Mouse (Mus musculus) lung, embryonic 15.5 days (tissue): ENCODE measurements at regions not wholly inside any gene's neighbourhood (a gene's known extent, or its start where the extent isn't known, plus 50 kb on each side); places are given as distances from the start of the nearest gene placed in this dataset.

Experiments used
- ATAC-seq: fragments of 200-750 bp; cut with Nextera tagmentation; 2 replicates; pipeline ENCODE4 v1.8.0; 2017; ENCODE audit warnings: moderate number of reproducible peaks, borderline replicate concordance; ENCODE audit not compliant: low FRiP score, low TSS enrichment; ENCODE audit errors: extremely low read depth
- H3K27ac ChIP-seq: fragments of 300-500 bp; sonication (generic); 2 replicates; pipeline ENCODE4 v1.5.1; 2015; ENCODE audit warnings: moderate library complexity, mild to moderate bottlenecking, inconsistent platforms
- H3K27me3 ChIP-seq: fragments of 300-500 bp; sonication (generic); 2 replicates; pipeline ENCODE4 v1.6.1; 2015; ENCODE audit warnings: inconsistent platforms
- H3K36me3 ChIP-seq: fragments of 300-500 bp; sonication (generic); 2 replicates; pipeline ENCODE4 v1.6.1; 2015; ENCODE audit warnings: inconsistent platforms
- H3K4me1 ChIP-seq: fragments of 300-500 bp; sonication (generic); 2 replicates; pipeline ENCODE4 v1.6.1; 2015; ENCODE audit warnings: inconsistent platforms
- H3K4me2 ChIP-seq: fragments of 300-500 bp; sonication (generic); 2 replicates; pipeline ENCODE4 v1.6.1; 2015; ENCODE audit warnings: inconsistent platforms, mild to moderate bottlenecking, moderate library complexity
- H3K4me3 ChIP-seq: fragments of 300-500 bp; sonication (generic); 2 replicates; pipeline ENCODE4 v1.5.1; 2015; ENCODE audit warnings: mild to moderate bottlenecking, inconsistent platforms
- H3K9ac ChIP-seq: fragments of 300-500 bp; sonication (generic); 2 replicates; pipeline ENCODE4 v1.6.1; 2015; ENCODE audit warnings: inconsistent platforms
- H3K9me3 ChIP-seq: fragments of 300-500 bp; sonication (generic); 2 replicates; pipeline ENCODE4 v1.6.1; 2016; ENCODE audit warnings: inconsistent platforms
- WGBS: fragments of 180-500 bp; shearing (Covaris S2); methylation state at CpG from one replicate; pipeline ENCODE4 v1.1.7; 2015; 5-methylcytosine and 5-hydroxymethylcytosine counted together

- Histone ChIP-seq H3K4me1 (peaks cover 5% of the 10 kb centered on the region; the same call in 1 of the 2 replicates), H3K27me3 (no peaks in the 10 kb centered on the region), H3K4me3 (no peak overlapping the region), H3K27ac (peak overlapping the region; percentile 43; the same call in 1 of the 2 replicates), H3K9ac (no peak overlapping the region), H3K36me3 (no peaks in the 10 kb centered on the region), H3K9me3 (no peaks in the 10 kb centered on the region), H3K4me2 (no peak overlapping the region)
- no peak for ATAC-seq
- WGBS = 71% methylated on average over 5 of the region's 5 CpGs
These were observed 319.6 kb upstream of the Jarid2 start for GRCm38 (mm10) chr13:44409720-44410047.

- ATAC-seq = no peak
- WGBS = 89% methylated on average over 2 of the region's 2 CpGs
These were observed 317.3 kb upstream of the Jarid2 start for GRCm38 (mm10) chr13:44411781-44412496.

GRCm38 (mm10) chr13:44413305-44413704, 316.0 kb upstream of the Jarid2 start:
- no peak for ATAC-seq
- Histone ChIP-seq H3K9ac (no peak overlapping the region), H3K27ac (no peak overlapping the region), H3K27me3 (no peaks in the 10 kb centered on the region), H3K4me3 (no peak overlapping the region), H3K9me3 (no peaks in the 10 kb centered on the region), H3K36me3 (no peaks in the 10 kb centered on the region), H3K4me2 (no peak overlapping the region), H3K4me1 (peaks cover 18% of the 10 kb centered on the region)
- WGBS = 35% methylated on average over 9 of the region's 9 CpGs

More at GRCm38 (mm10) chr13:44411781-44412496, 317.3 kb upstream of the Jarid2 start:
- Histone ChIP-seq H3K4me2 (no peak overlapping the region), H3K9ac (no peak overlapping the region), H3K27me3 (no peaks in the 10 kb centered on the region), H3K9me3 (no peaks in the 10 kb centered on the region), H3K4me1 (peaks cover 10% of the 10 kb centered on the region), H3K4me3 (no peak overlapping the region), H3K27ac (no peak overlapping the region), H3K36me3 (no peaks in the 10 kb centered on the region)

- 51% methylated on average over 7 of the region's 7 CpGs for WGBS
- Histone ChIP-seq H3K4me2 (no peak overlapping the region), H3K27me3 (no peaks in the 10 kb centered on the region), H3K9me3 (no peaks in the 10 kb centered on the region), H3K27ac (no peak overlapping the region), H3K4me1 (peaks cover 24% of the 10 kb centered on the region), H3K36me3 (no peaks in the 10 kb centered on the region), H3K4me3 (no peak overlapping the region), H3K9ac (no peak overlapping the region)
- no peak for ATAC-seq
These were observed 313.3 kb upstream of the Jarid2 start for GRCm38 (mm10) chr13:44415971-44416370.

GRCm38 (mm10) chr13:44416986-44417385, 312.3 kb upstream of the Jarid2 start:
- 20% methylated on average over 8 of the region's 8 CpGs for WGBS
- Histone ChIP-seq H3K4me2 (peak overlapping the region; percentile 22; the same call in 1 of the 2 replicates), H3K4me1 (peaks cover 24% of the 10 kb centered on the region)

DNA sequence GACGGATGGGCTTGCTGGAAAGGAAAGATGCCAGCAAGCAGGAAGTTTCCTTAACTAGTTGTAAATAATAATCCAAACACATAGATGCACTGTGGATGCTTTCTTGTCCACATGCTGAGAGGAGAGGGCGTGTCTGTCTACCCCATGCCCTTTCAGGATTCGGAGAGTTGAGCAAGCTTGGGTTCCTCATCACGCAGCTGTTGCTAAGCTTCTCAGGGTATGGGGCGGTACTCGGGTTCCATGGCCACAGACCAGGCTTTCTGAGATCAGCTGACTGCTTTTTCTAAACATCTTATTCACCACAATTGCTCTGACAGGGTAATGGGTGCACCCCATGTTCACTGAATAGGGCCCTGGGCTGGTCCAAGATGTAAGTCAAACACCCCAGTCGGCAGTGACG, 310.2 kb upstream of the Jarid2 start:
- ATAC-seq = no peak
- Histone ChIP-seq H3K36me3 (no peaks in the 10 kb centered on the region), H3K4me1 (peaks cover 24% of the 10 kb centered on the region), H3K27ac (no peak overlapping the region), H3K9me3 (no peaks in the 10 kb centered on the region), H3K27me3 (no peaks in the 10 kb centered on the region), H3K4me2 (peak overlapping the region; percentile 38; the same call in 1 of the 2 replicates), H3K9ac (no peak overlapping the region), H3K4me3 (no peak overlapping the region)
- 75% methylated on average over 8 of the region's 8 CpGs for WGBS

More at GRCm38 (mm10) chr13:44416986-44417385, 312.3 kb upstream of the Jarid2 start:
- Histone ChIP-seq H3K9me3 (no peaks in the 10 kb centered on the region), H3K9ac (no peak overlapping the region), H3K36me3 (no peaks in the 10 kb centered on the region), H3K27me3 (no peaks in the 10 kb centered on the region), H3K4me3 (no peak overlapping the region), H3K27ac (no peak overlapping the region)
- ATAC-seq = no peak

DNA sequence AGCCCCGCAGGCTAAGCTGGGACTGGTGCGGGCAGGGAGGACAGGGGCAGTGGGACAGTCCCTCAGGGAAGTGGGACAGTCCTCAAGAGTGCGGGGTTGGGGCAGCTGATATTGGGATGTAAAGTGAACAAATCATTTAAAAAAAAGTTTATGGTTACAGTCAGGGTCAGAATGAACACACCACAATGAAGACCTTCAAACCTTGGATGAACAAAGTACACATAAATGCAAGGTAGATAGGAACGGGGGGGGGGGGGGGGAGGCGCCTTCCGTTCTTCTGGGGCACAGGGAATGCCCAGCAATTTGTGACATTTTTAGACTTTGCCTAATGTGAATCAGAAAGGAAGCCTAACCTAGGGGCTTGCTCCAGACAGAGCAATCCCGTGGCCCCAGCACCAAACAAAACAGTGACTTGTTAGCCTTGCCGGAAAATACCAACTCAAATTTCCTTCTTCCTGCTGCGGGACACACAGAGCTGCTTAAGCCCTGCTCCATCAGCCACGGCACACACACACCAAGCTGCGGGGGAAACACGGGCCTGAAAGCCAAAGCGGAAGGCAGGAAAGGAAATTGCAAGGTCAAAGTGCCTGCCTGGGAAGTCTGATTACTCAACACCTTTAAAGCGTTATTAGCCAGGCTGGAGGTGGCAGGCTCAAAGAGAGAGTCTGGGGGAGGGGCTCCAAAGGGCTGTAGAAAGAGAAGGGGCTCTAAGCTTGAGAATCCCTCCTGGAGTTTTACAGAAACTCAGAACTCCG, 309.6 kb upstream of the Jarid2 start:
- Histone ChIP-seq H3K4me1 (peaks cover 24% of the 10 kb centered on the region), H3K4me3 (no peak overlapping the region), H3K9ac (no peak overlapping the region), H3K27ac (no peak overlapping the region), H3K36me3 (no peaks in the 10 kb centered on the region), H3K9me3 (no peaks in the 10 kb centered on the region), H3K4me2 (peak overlapping the region; percentile 38; the same call in 1 of the 2 replicates), H3K27me3 (no peaks in the 10 kb centered on the region)
- ATAC-seq = no peak
- WGBS = 19% methylated on average over 13 of the region's 15 CpGs

- H3K9ac ChIP-seq = no peak overlapping the region
- no peak overlapping the region for H3K4me3 ChIP-seq
- 30% methylated on average over 6 of the region's 6 CpGs for WGBS
- ATAC-seq = no peak
- no peaks in the 10 kb centered on the region for H3K9me3 ChIP-seq
- no peak overlapping the region for H3K27ac ChIP-seq
- H3K4me1 ChIP-seq = peaks cover 24% of the 10 kb centered on the region
- H3K4me2 ChIP-seq = peak overlapping the region; percentile 38; the same call in 1 of the 2 replicates
- H3K27me3 ChIP-seq = no peaks in the 10 kb centered on the region
- H3K36me3 ChIP-seq = no peaks in the 10 kb centered on the region
These were observed 309.1 kb upstream of the Jarid2 start for GRCm38 (mm10) chr13:44420227-44420592.

- Histone ChIP-seq H3K4me2 (no peak overlapping the region), H3K4me3 (no peak overlapping the region), H3K4me1 (peaks cover 24% of the 10 kb centered on the region), H3K27ac (no peak overlapping the region), H3K9ac (no peak overlapping the region), H3K27me3 (no peaks in the 10 kb centered on the region), H3K36me3 (no peaks in the 10 kb centered on the region), H3K9me3 (no peaks in the 10 kb centered on the region)
- 94% methylated on average over 8 of the region's 8 CpGs for WGBS
- no peak for ATAC-seq
These were observed 308.3 kb upstream of the Jarid2 start for GRCm38 (mm10) chr13:44420941-44421340.

- no peak overlapping the region for H3K27ac ChIP-seq
- no peak overlapping the region for H3K4me3 ChIP-seq
- H3K9me3 ChIP-seq = no peaks in the 10 kb centered on the region
- H3K4me1 ChIP-seq = peaks cover 23% of the 10 kb centered on the region
- H3K4me2 ChIP-seq = no peak overlapping the region
- 78% methylated on average over 3 of the region's 3 CpGs for WGBS
- no peak for ATAC-seq
- no peaks in the 10 kb centered on the region for H3K36me3 ChIP-seq
- H3K9ac ChIP-seq = no peak overlapping the region
- H3K27me3 ChIP-seq = no peaks in the 10 kb centered on the region
These were observed 307.8 kb upstream of the Jarid2 start for GRCm38 (mm10) chr13:44421426-44421825.

DNA sequence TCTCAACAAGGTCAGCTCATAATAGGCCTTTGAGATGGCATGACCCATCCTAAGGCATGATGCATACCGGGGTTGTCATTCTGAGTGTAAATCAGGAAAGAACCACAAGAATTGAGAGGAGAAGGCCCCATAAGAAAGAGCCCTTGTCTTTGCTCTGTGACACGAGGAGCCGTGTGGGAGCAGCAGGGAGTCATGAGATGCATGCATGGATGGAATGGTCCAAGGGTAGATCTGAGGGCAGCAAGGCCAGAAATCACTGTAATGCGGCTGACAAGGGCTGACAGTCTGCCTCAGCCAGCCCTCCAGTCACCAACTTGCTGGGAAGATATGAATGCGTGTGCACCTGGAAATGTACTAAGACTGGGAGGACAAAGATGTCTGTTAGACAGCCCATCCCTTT, 307.4 kb upstream of the Jarid2 start:
- H3K27me3 ChIP-seq = no peaks in the 10 kb centered on the region
- no peak overlapping the region for H3K27ac ChIP-seq
- 89% methylated on average over 5 of the region's 5 CpGs for whole genome bisulfite sequencing
- ATAC-seq = no peak
- no peaks in the 10 kb centered on the region for H3K9me3 ChIP-seq
- no peaks in the 10 kb centered on the region for H3K36me3 ChIP-seq
- H3K9ac ChIP-seq = no peak overlapping the region
- H3K4me2 ChIP-seq = no peak overlapping the region
- H3K4me1 ChIP-seq = peaks cover 18% of the 10 kb centered on the region
- H3K4me3 ChIP-seq = no peak overlapping the region

DNA sequence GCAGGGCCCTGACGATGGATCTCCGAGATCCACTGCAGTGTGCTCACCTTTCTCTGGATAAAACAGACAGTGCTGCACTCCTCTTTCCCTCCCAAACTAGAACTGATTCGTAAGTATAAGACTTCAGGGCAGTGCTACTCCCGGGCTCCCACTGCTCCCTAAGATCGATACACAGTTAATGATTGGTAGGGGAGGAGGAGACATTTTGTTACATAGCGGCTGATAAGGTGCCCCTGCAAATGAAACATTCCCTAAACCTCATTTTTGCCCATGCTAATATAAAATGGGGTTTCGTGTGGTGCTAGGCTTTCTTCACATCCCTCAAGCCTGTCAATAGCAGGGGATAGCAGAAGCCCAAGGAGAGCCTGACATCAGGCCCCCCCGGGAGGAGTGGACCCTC, 298.8 kb upstream of the Jarid2 start:
- Histone ChIP-seq H3K27ac (no peak overlapping the region), H3K36me3 (no peaks in the 10 kb centered on the region), H3K9me3 (no peaks in the 10 kb centered on the region), H3K4me2 (no peak overlapping the region), H3K4me3 (no peak overlapping the region), H3K9ac (no peak overlapping the region), H3K27me3 (no peaks in the 10 kb centered on the region), H3K4me1 (no peaks in the 10 kb centered on the region)
- ATAC-seq = no peak
- 82% methylated on average over 8 of the region's 8 CpGs for WGBS
